Mouse (Mus musculus) liver, adult 2 months (tissue): ENCODE results near the gene Tmed3. TPM values are rescaled to one million over a fixed set of nuclear protein-coding genes. Genes with fewer than 3 reads are reported as not detected.

ENCODE experiments used
- DNase-seq: peaks from one replicate; pipeline ENCODE4 v3.0.0-alpha.2; 2011; ENCODE audit warnings: low read depth, low spot score; ENCODE audit errors: extremely low read depth
- H3K27ac ChIP-seq: fragments of 200-500 bp; replicated peaks from 2 replicates; pipeline ENCODE4 v1.5.1; 2012; ENCODE audit warnings: low read depth, mild to moderate bottlenecking, control low read depth, inconsistent platforms, low read length; ENCODE audit not compliant: insufficient read depth
- H3K27me3 ChIP-seq: fragments of 200-500 bp; 2 replicates; pipeline ENCODE4 v1.6.1; 2012; ENCODE audit warnings: mild to moderate bottlenecking, moderate library complexity, low read length, inconsistent platforms; ENCODE audit not compliant: control insufficient read depth, insufficient read depth
- H3K36me3 ChIP-seq: fragments of 200-500 bp; 2 replicates; pipeline ENCODE4 v1.6.1; 2012; ENCODE audit warnings: low read length, inconsistent platforms; ENCODE audit not compliant: control insufficient read depth, insufficient read depth
- H3K4me1 ChIP-seq: fragments of 200-500 bp; 2 replicates; pipeline ENCODE4 v1.6.1; 2011; ENCODE audit warnings: low read length; ENCODE audit not compliant: control insufficient read depth, insufficient read depth
- H3K4me3 ChIP-seq: fragments of 200-500 bp; 2 replicates; pipeline ENCODE4 v1.5.1; 2011; ENCODE audit warnings: low read depth, mild to moderate bottlenecking, control low read depth, low read length, moderate library complexity; ENCODE audit not compliant: insufficient read depth
- H3K79me2 ChIP-seq: fragments of 200-500 bp; 2 replicates; pipeline ENCODE4 v1.6.1; 2012; ENCODE audit warnings: inconsistent platforms, mild to moderate bottlenecking, low read length, moderate library complexity; ENCODE audit not compliant: control insufficient read depth, insufficient read depth
- H3K9ac ChIP-seq: fragments of 200-500 bp; 2 replicates; pipeline ENCODE4 v1.6.1; 2012; ENCODE audit warnings: low read depth, mild to moderate bottlenecking, control low read depth, inconsistent platforms, low read length
- CTCF ChIP-seq: fragments of 200-500 bp; IDR thresholded peaks from 2 replicates; pipeline ENCODE4 v1.5.1; 2011; ENCODE audit warnings: low read depth, low read length, control low read depth
- POLR2A ChIP-seq: fragments of 200-500 bp; IDR thresholded peaks from 2 replicates; pipeline ENCODE4 v1.6.1; 2011; ENCODE audit warnings: low read length, control low read depth; ENCODE audit not compliant: insufficient read depth; ENCODE audit errors: extremely low read depth
- WGBS: fragments of 180-500 bp; shearing (Covaris S2); methylation state at CpG from one replicate; pipeline ENCODE4 v1.1.7; 2018; 5-methylcytosine and 5-hydroxymethylcytosine counted together
- polyA plus RNA-seq: library from polyadenylated mRNA; depleted of rRNA; stranded (reverse); fragments of >200 nt; gene quantifications from 2 replicates; pipeline ENCODE4 v1.2.3, GENCODE M21; 2012; rRNA removed
- total RNA-seq: library from RNA; depleted of rRNA; stranded (reverse); fragments of >200 nt; gene quantifications from 2 replicates; pipeline ENCODE4 v1.2.3, GENCODE M21; 2014; rRNA removed

Gene Tmed3
- 24.3 and 26.6 TPM in 2 replicates for total RNA-seq
- 29.7 and 42.0 TPM in 2 replicates for polyA plus RNA-seq

DNA sequence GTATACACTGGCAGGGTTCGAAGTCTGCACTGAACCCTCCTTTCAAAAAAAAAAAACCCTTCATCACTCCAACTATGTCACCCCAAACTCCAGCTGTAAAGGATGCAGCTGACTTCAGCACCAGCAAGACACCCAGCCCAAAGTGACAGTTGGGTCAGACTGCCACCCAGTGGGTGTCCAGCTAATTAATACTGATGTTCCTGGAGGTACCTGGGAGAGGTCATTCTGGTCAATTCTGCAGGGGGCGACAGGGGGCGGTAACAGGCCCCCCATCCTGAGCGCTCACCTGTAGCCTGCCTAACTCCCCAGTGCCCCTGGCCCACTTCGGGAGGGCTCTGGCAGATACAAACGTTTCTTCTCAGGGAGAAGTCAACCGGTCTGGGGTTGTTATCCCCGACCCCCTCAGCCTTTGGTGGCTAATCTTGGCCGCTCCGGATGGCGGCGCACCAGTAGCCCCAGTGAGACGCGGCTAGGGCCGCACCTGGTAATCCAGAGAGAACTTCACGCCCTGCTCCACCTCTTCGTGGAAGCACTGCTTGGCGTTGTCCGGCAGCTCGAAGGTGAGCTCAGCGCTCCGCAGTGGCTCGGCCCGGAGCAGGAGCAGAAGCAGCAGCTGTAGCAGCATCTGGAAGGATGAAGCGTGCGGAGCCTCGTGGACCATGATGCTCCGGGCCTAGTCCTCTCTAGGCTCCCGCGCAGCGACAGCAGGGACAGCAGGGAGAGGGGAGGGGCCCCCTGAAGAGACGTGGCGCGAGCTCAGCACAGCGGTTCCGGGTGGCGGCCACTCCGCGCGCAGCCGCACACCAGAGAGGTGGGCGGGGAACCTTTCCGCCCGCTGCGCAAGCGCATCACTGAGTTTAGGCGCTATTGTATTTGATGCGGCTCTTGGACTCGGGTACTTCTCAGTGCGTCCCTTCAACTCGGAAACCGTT lies at the start of gene Tmed3:
Tmed3 (minus strand) TSS at position 804 of the 932 bp plus-strand sequence.
- WGBS = 1% methylated on average over 52 of the region's 52 CpGs
- peak; percentile 80 for DNase-seq
- peak within 1 kb of the TSS; percentile 71 for H3K9ac ChIP-seq
- peaks cover 26% of the 10 kb centered on the region for H3K36me3 ChIP-seq
- H3K27ac ChIP-seq = peak within 1 kb of the TSS; percentile 40; the same call in 1 of the 2 replicates
- H3K4me3 ChIP-seq = peak within 1 kb of the TSS; percentile 70
- H3K79me2 ChIP-seq = no peaks in the 10 kb centered on the region
- peaks cover 5% of the 10 kb centered on the region for H3K4me1 ChIP-seq
- H3K27me3 ChIP-seq = no peaks in the 10 kb centered on the region
- TF ChIP-seq POLR2A (peak; percentile 57; the same call in 1 of the 2 replicates), CTCF (peak; percentile 46)

DNA sequence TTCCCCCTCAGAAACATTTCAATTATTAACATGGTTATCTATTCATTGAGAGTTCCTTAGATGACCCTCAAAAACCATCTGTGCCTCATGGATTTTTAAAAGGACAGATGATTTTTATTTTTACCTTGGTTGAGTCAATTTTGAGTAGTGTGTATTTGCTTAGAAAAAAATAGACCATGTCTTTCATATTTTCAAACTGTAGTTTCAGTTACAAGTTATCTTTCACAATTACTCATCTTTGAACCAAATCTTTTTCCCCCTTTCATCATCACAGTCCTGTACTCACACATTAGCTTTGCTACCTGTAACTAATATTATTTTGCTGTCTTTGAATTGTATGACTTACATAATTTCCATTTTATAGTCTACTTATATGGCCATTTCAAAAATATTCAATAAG lies 35.2 kb upstream of the Tmed3 start:
- Histone ChIP-seq H3K27ac (no peak overlapping the region), H3K4me1 (no peaks in the 10 kb centered on the region), H3K36me3 (no peaks in the 10 kb centered on the region), H3K4me3 (no peak overlapping the region), H3K9ac (no peak overlapping the region), H3K27me3 (peaks cover 2% of the 10 kb centered on the region; the same call in 1 of the 2 replicates), H3K79me2 (no peaks in the 10 kb centered on the region)
- TF ChIP-seq CTCF = no peak
- TF ChIP-seq POLR2A = no peak
- DNase-seq = no peak

DNA sequence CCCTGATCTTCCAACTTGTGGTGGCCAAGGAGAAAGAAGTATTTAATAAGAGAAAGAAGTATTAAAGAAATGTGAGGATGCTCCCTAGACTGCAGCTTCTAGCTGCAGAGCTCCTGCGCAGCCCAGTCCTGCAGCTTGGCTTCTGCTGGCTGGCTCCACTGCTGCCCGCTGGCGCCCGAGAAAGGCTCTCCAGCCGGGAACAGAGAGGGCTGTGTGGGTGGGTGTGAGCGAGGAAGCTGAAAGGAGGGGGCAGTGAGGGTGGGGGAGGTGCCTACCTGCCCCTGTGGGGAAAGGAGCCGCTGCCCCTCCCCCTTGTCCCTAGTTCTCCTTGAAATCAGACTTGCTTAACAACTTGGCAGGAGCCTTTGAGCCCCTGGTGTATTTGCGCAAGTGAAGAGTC lies 33.4 kb upstream of the Tmed3 start, which contains the start of gene Ankrd34c:
Ankrd34c (minus strand) TSS at position 181 of the 400 bp plus-strand sequence.
- no peaks in the 10 kb centered on the region for H3K36me3 ChIP-seq
- WGBS = 4% methylated on average over 8 of the region's 8 CpGs

DNA sequence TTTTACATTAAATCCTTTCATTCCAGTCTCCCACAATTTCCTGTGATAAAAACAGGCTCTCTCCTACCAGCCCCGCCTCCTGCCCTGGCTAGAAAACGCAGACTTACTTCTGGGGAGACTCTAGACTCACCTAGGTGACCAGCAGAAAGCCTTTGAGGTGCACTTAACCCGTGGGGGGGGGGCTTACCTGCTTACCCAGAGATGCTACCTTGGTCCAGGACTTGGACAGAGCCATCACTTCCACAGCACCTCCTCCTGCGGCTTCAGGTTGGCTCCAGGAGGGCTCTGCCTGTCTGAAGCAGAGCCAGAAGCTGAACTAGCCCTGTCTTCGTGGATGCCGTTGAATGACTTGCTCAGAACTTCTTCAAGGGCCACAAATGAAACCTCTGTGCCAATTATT lies 33.0 kb upstream of the Tmed3 start:
- TF ChIP-seq POLR2A = no peak
- TF ChIP-seq CTCF = no peak
- no peak overlapping the region for H3K27ac ChIP-seq
- H3K27me3 ChIP-seq = peaks cover 2% of the 10 kb centered on the region; the same call in 1 of the 2 replicates
- no peaks in the 10 kb centered on the region for H3K36me3 ChIP-seq
- no peak overlapping the region for H3K4me3 ChIP-seq
- H3K4me1 ChIP-seq = no peaks in the 10 kb centered on the region
- no peak overlapping the region for H3K9ac ChIP-seq
- DNase-seq = no peak
- WGBS = 15% methylated on average over 6 of the region's 6 CpGs
- H3K79me2 ChIP-seq = no peaks in the 10 kb centered on the region

More for the DNA sequence above, 33.4 kb upstream of the Tmed3 start, which contains the start of gene Ankrd34c:
- H3K9ac ChIP-seq = no peak within 1 kb of the TSS
- no peaks in the 10 kb centered on the region for H3K79me2 ChIP-seq
- no peak within 1 kb of the TSS for H3K27ac ChIP-seq
- no peak for TF ChIP-seq POLR2A
- TF ChIP-seq CTCF = no peak
- DNase-seq = no peak
- H3K4me1 ChIP-seq = no peaks in the 10 kb centered on the region
- H3K4me3 ChIP-seq = no peak within 1 kb of the TSS
- peaks cover 2% of the 10 kb centered on the region; the same call in 1 of the 2 replicates for H3K27me3 ChIP-seq

DNA sequence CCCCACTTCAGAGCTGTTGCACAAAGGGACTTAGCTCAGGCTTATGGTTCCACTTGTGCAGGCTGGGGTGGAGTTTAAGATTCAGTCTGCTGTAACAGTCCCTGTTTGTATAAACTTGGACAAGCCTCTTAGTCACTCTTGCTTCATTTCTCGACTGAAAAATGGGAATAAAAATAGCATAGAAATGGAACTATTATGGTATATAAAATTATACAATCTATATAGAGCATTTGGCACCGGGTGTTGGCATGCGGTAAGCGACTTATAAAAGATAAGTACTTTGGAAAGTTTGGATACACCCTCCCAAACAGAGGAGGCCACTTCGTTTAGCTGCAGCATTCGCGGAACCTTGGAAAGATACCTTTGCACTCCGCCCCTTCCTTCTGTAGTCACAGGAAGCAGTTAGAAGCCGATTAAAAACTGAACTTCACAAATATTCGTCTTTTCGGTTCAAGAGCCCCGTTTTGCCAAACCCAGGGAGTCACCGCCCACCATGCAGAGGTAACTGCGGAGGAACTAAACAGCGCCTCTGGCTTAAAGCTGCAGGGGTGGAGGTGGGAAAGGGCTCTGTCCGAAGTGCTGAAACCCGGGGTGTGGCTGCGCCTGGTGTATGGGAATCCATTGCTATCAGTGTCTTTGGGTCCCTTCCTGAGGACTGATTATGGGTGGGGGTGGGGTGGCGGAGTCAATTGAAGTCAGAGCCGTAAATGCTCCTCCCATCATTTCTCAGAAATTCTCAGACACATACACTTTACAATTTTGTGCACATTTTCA lies 32.3 kb upstream of the Tmed3 start:
- H3K4me1 ChIP-seq = no peaks in the 10 kb centered on the region
- H3K27ac ChIP-seq = no peak overlapping the region
- TF ChIP-seq POLR2A = no peak
- no peak for TF ChIP-seq CTCF
- no peak overlapping the region for H3K9ac ChIP-seq
- DNase-seq = no peak
- WGBS = 9% methylated on average over 20 of the region's 20 CpGs
- H3K27me3 ChIP-seq = peaks cover 2% of the 10 kb centered on the region; the same call in 1 of the 2 replicates
- no peak overlapping the region for H3K4me3 ChIP-seq
- no peaks in the 10 kb centered on the region for H3K36me3 ChIP-seq
- H3K79me2 ChIP-seq = no peaks in the 10 kb centered on the region
